Mouse (Mus musculus): ENCODE measurements around the gene Paqr4.

Paqr4 gene

DNA sequence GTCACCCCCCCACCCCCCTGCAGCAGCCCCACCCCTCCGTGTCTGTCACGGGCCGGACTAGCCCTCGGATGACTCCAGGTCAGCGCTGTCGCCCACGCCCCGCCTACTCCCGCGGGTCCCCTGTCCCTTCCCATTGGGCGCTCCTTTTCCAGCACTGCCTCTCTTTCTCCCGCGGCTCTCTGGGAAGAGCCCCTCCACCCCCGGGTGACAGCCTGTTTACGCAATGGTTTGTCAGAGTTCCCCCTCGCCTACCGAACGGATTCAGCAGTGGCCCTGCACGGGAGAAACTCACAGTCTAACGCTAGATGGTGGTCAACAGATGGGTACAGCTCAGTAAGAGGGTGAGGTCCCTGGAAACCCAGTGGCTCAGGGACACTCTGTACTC, 13.9 kb downstream of the Paqr4 start:
- DNase-seq (ENCODE audit: low spot score in 2 of 2): peak; percentile 70 to 75

DNA sequence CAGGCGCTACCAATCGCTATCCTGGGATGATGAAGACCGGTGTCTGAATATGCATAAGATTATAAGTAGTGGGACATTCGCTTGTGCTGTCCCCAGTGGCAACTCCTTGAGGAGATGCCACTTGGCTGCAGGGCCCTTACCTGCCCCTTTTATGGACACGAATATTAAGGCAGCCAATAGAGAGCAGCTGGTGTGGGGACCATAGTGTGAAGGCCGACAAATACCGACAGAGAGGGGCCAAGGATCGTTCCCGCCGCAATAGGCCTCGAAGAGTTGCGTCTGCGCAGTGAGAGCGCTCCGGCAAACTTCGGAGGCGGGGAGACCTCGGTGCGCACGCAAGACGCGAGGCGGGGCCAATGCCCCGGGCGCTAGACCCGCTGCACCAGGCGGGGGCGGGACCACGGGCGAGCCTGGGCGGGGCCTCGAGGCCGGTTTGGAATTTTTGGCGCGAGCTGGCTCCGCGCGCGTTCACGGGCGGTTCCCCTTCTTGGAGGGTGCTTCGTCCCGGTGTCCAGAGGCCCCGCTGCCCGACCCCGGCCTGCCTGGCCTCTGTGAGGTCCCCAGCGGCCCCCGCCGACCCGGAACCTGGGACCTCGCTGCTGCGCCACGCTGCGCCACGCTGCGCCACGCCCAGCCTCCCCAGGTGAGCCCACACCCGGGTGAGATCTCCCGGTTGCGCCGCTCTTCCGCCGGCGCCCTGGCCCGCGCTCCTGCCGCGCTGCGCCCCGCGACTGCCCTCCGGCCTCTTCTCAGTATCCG, 14.5 kb downstream of the Paqr4 start, which contains the start of gene Pkmyt1:
Gene Pkmyt1 (plus strand): TSS at position 338 of the 759 bp plus-strand sequence.
- DNase-seq (ENCODE audit: low spot score in 2 of 2): peak; percentile 89 to 94

GRCm38 (mm10) chr17:23725477-23725876, 15.2 kb downstream of the Paqr4 start:
- no peak for DNase-seq (ENCODE audit: low spot score in 2 of 2)

- no peak for DNase-seq (ENCODE audit: low spot score in 2 of 2)
Measured at GRCm38 (mm10) chr17:23722376-23723125, 18.1 kb downstream of the Paqr4 start, which contains the start of gene 1520401A03Rik. Gene 1520401A03Rik (minus strand): TSS chr17:23722783.

GRCm38 (mm10) chr17:23721886-23722285, 18.8 kb downstream of the Paqr4 start:
- DNase-seq (ENCODE audit: low spot score in 2 of 2): no peak

GRCm38 (mm10) chr17:23719455-23719854, 21.2 kb downstream of the Paqr4 start:
- no peak for DNase-seq (ENCODE audit: low spot score in 2 of 2)

DNA sequence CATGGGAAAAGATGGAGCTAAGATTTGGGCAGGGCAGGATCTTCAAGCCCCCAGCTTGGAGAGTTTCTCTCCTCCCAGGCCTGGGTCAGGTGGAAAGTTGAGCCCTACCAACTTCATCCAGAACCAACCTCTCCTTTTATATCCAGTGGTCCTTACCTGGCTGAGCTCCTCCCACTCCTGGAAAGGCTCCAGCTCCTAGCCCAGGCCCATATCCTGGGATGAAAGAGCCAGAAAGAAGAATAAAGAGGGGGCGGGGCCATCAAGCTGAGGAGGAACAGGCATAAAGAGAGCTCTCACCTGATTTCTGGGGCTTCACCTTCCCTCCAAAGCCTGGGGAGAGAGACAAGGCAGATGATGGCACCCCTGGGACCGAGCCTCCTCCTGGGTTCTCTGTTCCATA, 23.7 kb downstream of the Paqr4 start:
- DNase-seq (ENCODE audit: low spot score in 2 of 2): no peak

DNA sequence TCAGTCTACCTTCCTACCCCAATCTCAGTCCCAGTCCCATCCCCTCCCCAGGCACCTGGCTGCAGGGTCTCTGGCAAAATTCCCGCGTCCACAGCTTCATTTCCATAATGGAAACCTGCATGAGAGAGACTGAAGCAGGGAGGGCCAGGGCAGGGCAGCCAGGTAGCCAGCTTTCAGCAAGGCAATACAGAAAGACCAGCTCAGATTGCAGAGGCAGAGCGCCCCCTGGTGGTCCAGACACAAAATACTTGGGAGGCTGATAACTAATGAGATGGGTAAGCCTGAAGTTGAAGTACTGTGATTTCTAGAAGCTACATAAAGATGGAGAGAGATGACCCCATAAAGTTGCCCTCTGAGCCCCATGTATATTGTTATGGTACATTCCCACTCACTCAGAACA, 34.5 kb downstream of the Paqr4 start:
- DNase-seq (ENCODE audit: low spot score in 2 of 2): peak; percentile 54 to 71

DNA sequence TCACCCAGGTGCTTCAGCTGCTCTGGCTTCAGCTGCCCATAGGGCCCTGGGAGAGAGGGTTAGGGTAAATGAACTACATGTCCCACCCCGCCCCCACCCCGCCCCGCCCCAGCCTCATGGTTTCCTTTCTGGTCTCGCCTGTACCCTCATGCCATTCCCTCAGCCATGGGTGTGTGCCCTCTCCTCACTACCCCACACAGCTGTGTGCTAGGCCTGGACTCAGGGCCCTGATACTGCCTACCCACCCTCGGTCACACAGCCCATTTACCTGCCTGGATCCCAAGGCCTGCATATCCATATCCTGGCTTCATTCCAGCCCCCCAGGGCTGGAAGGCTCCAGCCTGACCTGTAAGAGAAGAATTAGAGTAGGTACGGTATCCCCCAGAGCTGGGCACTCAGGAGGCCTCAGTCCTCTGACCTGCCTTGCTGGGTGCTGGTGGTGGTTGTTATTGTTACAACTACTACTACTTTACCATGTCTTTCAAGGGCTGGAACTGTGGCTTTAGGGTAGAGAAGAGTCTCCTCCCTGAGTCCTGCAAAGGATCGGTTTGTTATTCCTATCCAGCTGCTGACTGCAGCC, 35.1 kb downstream of the Paqr4 start:
- no peak for DNase-seq (ENCODE audit: low spot score in 2 of 2)

GRCm38 (mm10) chr17:23704741-23705140, 35.9 kb downstream of the Paqr4 start:
- DNase-seq (ENCODE audit: low spot score in 2 of 2): no peak

GRCm38 (mm10) chr17:23703301-23703700, 37.4 kb downstream of the Paqr4 start:
- DNase-seq (ENCODE audit: low spot score in 2 of 2): no peak

DNA sequence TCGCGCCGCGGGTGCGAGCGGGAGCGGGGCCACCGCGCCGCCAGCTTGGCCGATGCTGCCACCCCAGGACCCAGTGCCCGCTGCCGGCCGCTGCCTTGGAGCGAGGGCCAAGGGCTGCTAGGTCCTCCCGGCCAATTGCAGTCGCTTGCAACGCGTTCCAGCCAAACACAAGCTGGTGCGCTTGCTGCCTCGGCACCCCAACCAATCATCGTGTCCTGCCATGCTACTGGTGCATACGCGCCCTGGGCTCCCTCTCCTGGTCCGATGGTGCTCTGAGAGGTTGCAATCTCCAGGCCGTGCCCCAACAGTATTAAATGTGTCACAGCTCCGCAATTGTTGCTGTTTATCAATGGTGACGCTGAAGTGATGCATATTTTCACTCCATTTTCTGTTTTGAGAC, 40.6 kb downstream of the Paqr4 start:
- peak; percentile 85 to 90 for DNase-seq (ENCODE audit: low spot score in 2 of 2)

DNA sequence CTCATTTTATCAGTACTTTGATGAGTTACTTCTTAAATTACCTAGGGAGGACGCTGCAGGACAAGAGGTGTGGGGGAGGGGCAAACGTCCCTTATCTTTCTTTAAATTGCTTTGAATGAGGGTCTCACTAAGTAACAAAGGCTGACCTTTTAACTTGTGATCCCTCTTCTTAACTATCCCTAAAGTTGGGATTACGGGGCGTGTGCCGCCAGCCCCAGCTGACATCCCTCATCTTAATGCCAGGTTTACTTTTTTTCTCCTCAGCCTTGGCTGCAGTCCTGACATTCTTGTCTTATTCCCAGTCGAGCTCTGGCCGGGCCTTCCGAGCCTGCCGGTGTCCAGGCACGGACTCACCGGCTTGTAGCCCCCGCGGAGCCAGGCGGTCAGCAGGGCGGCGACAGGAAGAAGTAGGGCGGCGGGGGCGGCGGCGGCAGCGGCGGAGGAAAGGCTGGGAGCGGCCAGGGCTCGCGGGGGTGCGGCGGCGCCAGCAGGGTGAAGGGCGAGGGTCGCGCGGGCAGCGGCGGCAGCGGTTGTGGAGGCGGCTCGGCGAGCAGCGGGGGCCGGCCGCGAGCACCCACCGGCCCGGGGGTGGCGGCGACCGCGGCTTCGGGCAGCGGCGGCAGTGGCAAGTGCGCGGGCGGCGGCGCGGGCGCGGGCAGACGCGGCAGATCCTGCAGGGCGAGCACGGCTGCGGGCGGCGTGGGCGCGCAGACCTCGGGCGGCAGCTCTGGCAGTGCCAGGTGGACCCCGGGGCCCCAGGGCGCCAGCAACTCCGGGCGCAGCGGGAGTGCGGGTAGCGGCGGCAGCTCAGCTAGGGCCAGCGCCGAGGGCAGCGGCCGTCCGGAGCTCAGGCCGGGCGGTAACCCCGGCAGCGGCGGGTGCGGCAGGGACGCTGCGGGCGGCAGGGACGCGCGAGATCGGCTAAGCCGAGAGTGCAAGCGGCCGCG, 41.3 kb downstream of the Paqr4 start:
- DNase-seq (ENCODE audit: low spot score in 2 of 2): peak in 1 of 2 experiments; percentile 39

DNA sequence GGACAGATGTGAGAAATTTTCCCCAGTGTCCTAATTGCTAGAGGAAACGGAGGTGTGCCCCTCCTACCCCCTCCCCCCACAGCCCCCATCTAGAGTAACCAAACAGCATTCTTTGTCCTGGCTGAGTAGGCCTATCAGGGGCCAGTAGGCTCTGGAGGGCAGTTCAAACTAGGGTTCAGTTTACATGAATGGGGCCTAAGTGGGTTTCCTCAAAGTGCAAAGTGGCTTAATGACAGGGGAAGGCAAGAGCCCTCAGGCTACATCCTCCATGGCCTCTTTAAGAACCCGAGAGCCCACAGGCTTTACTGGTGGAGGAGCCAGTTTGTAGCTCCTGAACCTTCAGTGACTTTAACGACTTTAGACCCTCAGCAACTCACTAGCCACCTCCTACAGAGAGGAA, 44.9 kb downstream of the Paqr4 start:
- DNase-seq (ENCODE audit: low spot score in 2 of 2): no peak

DNA sequence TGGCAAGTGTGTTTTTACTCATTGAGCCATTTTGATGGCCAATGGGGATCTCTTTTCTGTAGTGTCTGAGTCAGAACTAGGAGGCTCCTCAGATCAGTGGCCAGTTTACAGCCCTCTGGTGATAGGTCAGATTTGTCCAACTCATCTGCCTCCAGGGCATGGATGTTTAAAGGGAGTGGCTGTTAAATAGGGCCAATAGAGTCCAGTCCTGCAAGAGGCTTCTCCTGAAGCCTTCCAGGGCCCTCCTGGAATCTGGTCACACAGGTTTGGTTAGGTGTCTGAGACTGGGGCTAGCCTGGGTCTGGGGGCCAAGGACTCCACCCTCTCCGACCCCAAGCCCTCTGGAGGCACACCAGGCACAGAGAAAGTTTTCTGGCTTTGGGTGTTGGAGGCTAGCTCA, 46.2 kb downstream of the Paqr4 start:
- DNase-seq (ENCODE audit: low spot score in 2 of 2): no peak
